Mouse (Mus musculus): ENCODE results near the gene Dync1i2. TPM values are rescaled to one million over a fixed set of nuclear protein-coding genes. Genes with fewer than 3 reads are reported as not detected.

Dync1i2 gene
- polyA plus RNA-seq (2015; fragmentation: Nextera tagmentation; extraction: Ambion mirVana) = 84.5 and 87.6 TPM in 2 replicates

- ATAC-seq (ENCODE audit: insufficient number of reproducible peaks, low FRiP score, low TSS enrichment, low read depth) = peak; percentile 100
Observed at GRCm38 (mm10) chr2:71211591-71212359, at the start of gene Dync1i2. Gene Dync1i2, plus strand, starts transcription at chr2:71211706.

DNA sequence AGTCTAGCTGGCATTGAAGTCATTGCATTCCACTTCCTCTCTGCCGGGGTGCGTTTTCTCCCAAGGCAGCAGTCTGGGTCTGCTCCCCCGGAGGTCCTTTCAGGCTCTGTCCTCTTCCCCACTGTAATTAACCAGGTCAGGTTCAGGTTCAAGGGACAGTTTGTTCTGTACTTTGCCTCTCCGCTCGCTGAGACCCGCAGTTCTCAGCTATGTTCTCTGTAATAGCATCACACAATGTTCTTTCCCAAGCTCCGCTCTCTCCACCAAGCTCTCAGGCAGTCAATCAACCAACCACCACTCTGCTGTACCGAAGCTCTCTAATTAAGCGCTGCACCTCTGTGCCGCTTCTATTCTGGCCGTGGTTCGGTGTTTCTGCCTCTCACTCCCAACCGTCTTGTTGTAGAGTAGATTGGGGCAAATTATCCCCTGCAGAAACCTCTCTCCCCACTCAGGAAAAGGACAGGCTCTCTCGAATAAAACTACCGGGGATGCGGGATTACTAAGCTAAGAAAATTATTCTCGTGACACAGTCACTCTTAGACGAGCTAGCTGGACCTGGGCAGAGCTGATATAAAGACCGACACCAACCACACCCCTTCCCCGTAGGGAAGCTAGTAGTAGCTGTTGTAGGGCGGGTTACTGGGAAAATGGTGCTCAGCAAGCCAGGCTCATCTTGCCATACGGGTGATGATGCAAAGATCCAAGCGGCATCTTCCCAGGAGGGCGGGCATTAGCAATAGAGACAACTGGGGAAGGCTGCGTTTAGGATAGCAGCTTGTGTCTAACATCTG is 48.5 kb upstream of the Dync1i2 start:
- Histone ChIP-seq H3K4me2 (replicated peaks) (no peak overlapping the region), H3K9ac (no peak overlapping the region), H3K27ac (replicated peaks) (no peak overlapping the region), H3K36me3 (no peaks in the 10 kb centered on the region), H3K9me3 (replicated peaks) (no peaks in the 10 kb centered on the region), H3K4me1 (no peaks in the 10 kb centered on the region; the same call in 1 of the 2 replicates), H3K4me3 (replicated peaks) (no peak overlapping the region), H3K27me3 (no peaks in the 10 kb centered on the region)
- WGBS = 73% methylated on average over 25 of the region's 25 CpGs
- no peak for ATAC-seq (ENCODE audit: insufficient number of reproducible peaks, low FRiP score, low TSS enrichment, low read depth)

More at GRCm38 (mm10) chr2:71211591-71212359, at the start of gene Dync1i2:
- Histone ChIP-seq H3K4me2 (replicated peaks) (peak within 1 kb of the TSS; percentile 42), H3K27me3 (no peaks in the 10 kb centered on the region), H3K9ac (peak within 1 kb of the TSS; percentile 98), H3K27ac (replicated peaks) (peak within 1 kb of the TSS; percentile 84), H3K4me1 (peaks cover 5% of the 10 kb centered on the region; the same call in 1 of the 2 replicates), H3K9me3 (replicated peaks) (no peaks in the 10 kb centered on the region), H3K36me3 (peaks cover 7% of the 10 kb centered on the region), H3K4me3 (replicated peaks) (peak within 1 kb of the TSS; percentile 99)
- under 1% methylated on average over 57 of the region's 57 CpGs for WGBS

GRCm38 (mm10) chr2:71167211-71167610 is 44.3 kb upstream of the Dync1i2 start:
- Histone ChIP-seq H3K27ac (replicated peaks) (no peak overlapping the region), H3K36me3 (no peaks in the 10 kb centered on the region), H3K4me3 (replicated peaks) (no peak overlapping the region), H3K4me2 (replicated peaks) (no peak overlapping the region), H3K4me1 (peaks cover 4% of the 10 kb centered on the region; the same call in 1 of the 2 replicates), H3K9ac (no peak overlapping the region), H3K27me3 (no peaks in the 10 kb centered on the region), H3K9me3 (replicated peaks) (no peaks in the 10 kb centered on the region)
- no peak for ATAC-seq (ENCODE audit: insufficient number of reproducible peaks, low FRiP score, low TSS enrichment, low read depth)
- WGBS = 87% methylated on average over 4 of the region's 4 CpGs

- WGBS = 29% methylated on average over 10 of the region's 10 CpGs
- Histone ChIP-seq H3K4me3 (replicated peaks) (no peak overlapping the region), H3K9ac (no peak overlapping the region), H3K27me3 (no peaks in the 10 kb centered on the region), H3K9me3 (replicated peaks) (no peaks in the 10 kb centered on the region), H3K4me2 (replicated peaks) (no peak overlapping the region), H3K4me1 (0 out of 2 replicates have a peak, but pooled peaks cover 4% of the 10 kb centered on the region), H3K27ac (replicated peaks) (no peak overlapping the region), H3K36me3 (no peaks in the 10 kb centered on the region)
- no peak for ATAC-seq (ENCODE audit: insufficient number of reproducible peaks, low FRiP score, low TSS enrichment, low read depth)
Observed at GRCm38 (mm10) chr2:71168461-71169021, 43.0 kb upstream of the Dync1i2 start.

GRCm38 (mm10) chr2:71173031-71173430 is 38.5 kb upstream of the Dync1i2 start:
- H3K9me3 ChIP-seq (replicated peaks) = no peaks in the 10 kb centered on the region
- no peaks in the 10 kb centered on the region for H3K27me3 ChIP-seq
- no peak overlapping the region for H3K4me2 ChIP-seq (replicated peaks)
- no peak overlapping the region for H3K9ac ChIP-seq
- H3K4me1 ChIP-seq = 0 out of 2 replicates have a peak, but pooled peaks cover 4% of the 10 kb centered on the region
- 51% methylated on average over 3 of the region's 3 CpGs for WGBS
- no peak for ATAC-seq (ENCODE audit: insufficient number of reproducible peaks, low FRiP score, low TSS enrichment, low read depth)
- H3K4me3 ChIP-seq (replicated peaks) = no peak overlapping the region
- H3K36me3 ChIP-seq = no peaks in the 10 kb centered on the region
- H3K27ac ChIP-seq (replicated peaks) = no peak overlapping the region

DNA sequence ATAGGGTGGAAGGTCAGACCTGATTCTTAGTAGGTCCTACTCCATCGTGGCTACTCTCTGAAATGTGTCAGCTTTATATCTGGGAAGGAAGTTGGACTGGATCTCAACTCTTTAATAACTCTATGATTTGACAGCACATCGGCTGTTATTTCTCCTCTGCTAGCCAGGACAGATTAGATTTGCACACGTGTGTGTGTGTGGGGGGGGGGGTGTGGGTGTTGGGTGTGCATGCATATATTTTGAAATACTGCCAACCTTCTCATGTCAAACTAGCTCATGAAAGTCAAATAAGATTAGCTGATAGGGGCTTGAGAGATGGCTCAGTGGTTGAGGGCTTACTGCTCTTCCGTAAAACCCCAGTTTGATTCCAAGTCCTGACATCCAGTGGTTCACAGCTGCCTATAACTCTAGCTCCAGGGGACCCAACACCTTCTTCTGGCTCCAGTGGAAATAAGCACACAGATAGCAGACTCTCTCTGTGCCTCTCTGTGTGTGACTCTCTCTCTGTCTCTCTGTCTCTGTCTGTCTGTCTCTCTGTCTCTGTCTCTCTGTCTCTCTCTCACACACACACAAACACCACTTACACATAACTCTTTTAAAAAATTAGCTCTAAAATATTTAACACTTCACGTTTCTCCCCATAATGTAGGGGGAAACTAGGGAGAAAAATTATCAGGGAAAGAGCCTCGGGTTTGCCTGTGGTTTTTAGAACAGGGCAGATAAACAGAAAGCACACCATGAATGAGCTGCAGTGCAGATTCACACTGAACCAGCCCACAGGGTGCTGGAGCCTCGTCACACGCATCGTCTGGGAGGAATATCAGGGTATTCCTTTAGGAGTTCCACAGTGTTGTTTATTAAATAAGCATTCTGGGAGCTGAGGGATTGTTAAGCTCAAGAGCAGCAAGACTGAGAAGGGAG is 34.9 kb upstream of the Dync1i2 start:
- ATAC-seq (ENCODE audit: insufficient number of reproducible peaks, low FRiP score, low TSS enrichment, low read depth) = no peak
- Histone ChIP-seq H3K9ac (no peak overlapping the region), H3K4me3 (replicated peaks) (no peak overlapping the region), H3K27me3 (no peaks in the 10 kb centered on the region), H3K9me3 (replicated peaks) (no peaks in the 10 kb centered on the region), H3K27ac (replicated peaks) (no peak overlapping the region), H3K4me1 (0 out of 2 replicates have a peak, but pooled peaks cover 5% of the 10 kb centered on the region), H3K36me3 (no peaks in the 10 kb centered on the region), H3K4me2 (replicated peaks) (no peak overlapping the region)
- 56% methylated on average over 9 of the region's 9 CpGs for WGBS

DNA sequence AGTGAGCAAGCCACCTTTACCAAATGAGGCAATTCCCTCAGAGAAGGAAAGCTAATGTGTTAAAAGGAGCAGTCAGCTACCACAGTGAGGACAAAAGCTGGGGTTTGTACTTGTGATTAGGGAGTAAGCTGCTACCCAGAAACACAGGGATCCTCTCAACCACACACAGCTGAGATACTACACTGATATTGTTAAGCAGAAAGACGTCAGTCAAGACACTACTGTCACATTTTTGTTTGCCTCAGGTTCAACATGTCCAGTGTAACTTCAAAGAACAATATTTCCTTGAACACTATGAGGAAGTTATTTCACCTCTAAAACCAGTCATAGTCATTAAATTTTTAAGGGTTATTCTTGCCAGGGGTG is 34.3 kb upstream of the Dync1i2 start:
- 60% methylated on average over 1 of the region's 1 CpGs for WGBS
- ATAC-seq (ENCODE audit: insufficient number of reproducible peaks, low FRiP score, low TSS enrichment, low read depth) = no peak
- Histone ChIP-seq H3K9me3 (replicated peaks) (no peaks in the 10 kb centered on the region), H3K4me3 (replicated peaks) (no peak overlapping the region), H3K27ac (replicated peaks) (no peak overlapping the region), H3K4me1 (0 out of 2 replicates have a peak, but pooled peaks cover 5% of the 10 kb centered on the region), H3K36me3 (no peaks in the 10 kb centered on the region), H3K4me2 (replicated peaks) (no peak overlapping the region), H3K9ac (no peak overlapping the region), H3K27me3 (no peaks in the 10 kb centered on the region)

- Histone ChIP-seq H3K4me2 (replicated peaks) (no peak overlapping the region), H3K4me3 (replicated peaks) (no peak overlapping the region), H3K27me3 (no peaks in the 10 kb centered on the region), H3K9ac (no peak overlapping the region), H3K36me3 (no peaks in the 10 kb centered on the region), H3K27ac (replicated peaks) (no peak overlapping the region), H3K4me1 (0 out of 2 replicates have a peak, but pooled peaks cover 5% of the 10 kb centered on the region), H3K9me3 (replicated peaks) (no peaks in the 10 kb centered on the region)
- WGBS = 96% methylated on average over 1 of the region's 1 CpGs
- no peak for ATAC-seq (ENCODE audit: insufficient number of reproducible peaks, low FRiP score, low TSS enrichment, low read depth)
Observed at GRCm38 (mm10) chr2:71177760-71178159, 33.7 kb upstream of the Dync1i2 start.

DNA sequence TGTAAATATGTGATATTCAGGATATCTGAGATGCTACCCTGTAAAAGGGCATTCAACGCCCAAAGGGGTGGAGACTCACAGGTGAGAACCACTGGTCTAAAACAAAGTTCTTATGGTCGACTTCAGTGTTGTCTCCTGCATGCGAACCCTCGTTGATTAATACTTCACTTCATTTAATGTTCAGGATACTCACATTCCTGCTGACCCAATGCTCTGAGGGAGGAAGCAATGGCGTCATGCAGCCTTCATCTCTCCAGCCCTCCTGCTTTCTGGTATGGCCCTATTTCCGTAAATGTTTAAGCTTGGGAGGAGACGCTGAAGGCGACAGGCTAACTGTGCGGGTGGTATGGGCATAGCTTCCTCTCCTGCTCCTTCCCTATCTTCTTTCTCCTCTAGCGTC is 31.8 kb upstream of the Dync1i2 start:
- no peak overlapping the region for H3K4me3 ChIP-seq (replicated peaks)
- 0 out of 2 replicates have a peak, but pooled peaks cover 5% of the 10 kb centered on the region for H3K4me1 ChIP-seq
- H3K4me2 ChIP-seq (replicated peaks) = no peak overlapping the region
- no peak overlapping the region for H3K9ac ChIP-seq
- H3K36me3 ChIP-seq = no peaks in the 10 kb centered on the region
- no peak overlapping the region for H3K27ac ChIP-seq (replicated peaks)
- no peak for ATAC-seq (ENCODE audit: insufficient number of reproducible peaks, low FRiP score, low TSS enrichment, low read depth)
- WGBS = 87% methylated on average over 10 of the region's 10 CpGs
- H3K27me3 ChIP-seq = no peaks in the 10 kb centered on the region
- no peaks in the 10 kb centered on the region for H3K9me3 ChIP-seq (replicated peaks)

DNA sequence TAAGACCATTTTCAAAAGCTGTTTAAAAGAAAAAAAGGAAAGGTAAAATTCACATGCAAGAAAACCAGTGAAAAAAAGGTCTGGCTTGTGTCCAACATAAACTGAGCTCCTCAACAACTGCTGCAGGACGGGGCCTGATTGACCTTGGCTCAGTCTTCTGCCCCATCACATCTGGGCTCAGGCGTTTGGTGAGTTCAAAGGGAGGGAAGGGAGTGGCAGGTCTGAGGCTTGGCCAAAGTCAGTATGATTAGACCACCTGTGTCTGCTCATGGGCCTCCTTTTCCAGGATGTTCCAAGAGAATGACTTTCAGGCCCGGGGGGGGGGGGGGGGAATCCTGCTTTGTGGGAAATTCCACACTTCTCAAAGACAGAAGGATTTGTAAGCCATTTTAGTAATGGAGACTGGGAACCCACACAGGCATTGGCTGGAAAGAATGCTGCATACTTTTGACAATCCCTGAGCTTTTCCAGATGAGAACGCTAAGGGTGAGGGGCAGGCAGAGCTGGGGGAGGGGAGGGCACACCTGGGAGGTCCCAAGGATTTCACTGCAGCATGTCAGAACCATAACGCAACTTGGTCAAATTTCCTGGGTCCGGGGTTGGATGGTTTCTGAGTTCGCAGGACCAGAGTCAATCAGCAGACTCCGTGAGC is 30.8 kb upstream of the Dync1i2 start:
- Histone ChIP-seq H3K9ac (no peak overlapping the region), H3K4me2 (replicated peaks) (no peak overlapping the region), H3K9me3 (replicated peaks) (no peaks in the 10 kb centered on the region), H3K4me1 (0 out of 2 replicates have a peak, but pooled peaks cover 5% of the 10 kb centered on the region), H3K27me3 (no peaks in the 10 kb centered on the region), H3K4me3 (replicated peaks) (no peak overlapping the region), H3K36me3 (no peaks in the 10 kb centered on the region), H3K27ac (replicated peaks) (no peak overlapping the region)
- ATAC-seq (ENCODE audit: insufficient number of reproducible peaks, low FRiP score, low TSS enrichment, low read depth) = no peak
- 44% methylated on average over 8 of the region's 8 CpGs for WGBS

Data from embryonic facial prominence, embryonic 15.5 days (tissue).